Mouse (Mus musculus): ENCODE measurements around the gene Olfr904.
"Not testable (repeated sequence)": the region's sequence is repeated elsewhere in the genome, so short reads cannot be mapped to it uniquely, and the experiment has no call there.

Gene Olfr904

DNA sequence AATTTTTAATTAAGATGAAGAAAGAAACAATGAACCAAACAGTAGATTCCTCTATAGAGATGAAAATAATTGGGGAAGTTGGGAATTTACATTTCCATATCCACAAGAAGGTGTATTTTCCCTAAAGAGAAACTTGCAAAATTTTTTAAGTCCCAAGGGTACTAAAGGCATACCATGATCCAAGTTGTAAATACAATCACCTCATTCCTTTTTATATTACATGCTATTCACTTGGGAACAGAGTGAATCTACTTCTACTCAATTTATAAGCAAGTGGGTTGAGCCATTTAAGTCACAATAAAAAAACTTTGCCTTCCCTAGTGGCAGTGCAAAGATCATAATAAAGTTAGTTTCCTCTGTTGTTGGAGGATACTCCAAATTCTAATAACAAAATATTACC is at the start of gene Olfr904:
Gene Olfr904, plus strand, starts transcription at position 301 of the 400 bp plus-strand sequence.
- no peak for DNase-seq

DNA sequence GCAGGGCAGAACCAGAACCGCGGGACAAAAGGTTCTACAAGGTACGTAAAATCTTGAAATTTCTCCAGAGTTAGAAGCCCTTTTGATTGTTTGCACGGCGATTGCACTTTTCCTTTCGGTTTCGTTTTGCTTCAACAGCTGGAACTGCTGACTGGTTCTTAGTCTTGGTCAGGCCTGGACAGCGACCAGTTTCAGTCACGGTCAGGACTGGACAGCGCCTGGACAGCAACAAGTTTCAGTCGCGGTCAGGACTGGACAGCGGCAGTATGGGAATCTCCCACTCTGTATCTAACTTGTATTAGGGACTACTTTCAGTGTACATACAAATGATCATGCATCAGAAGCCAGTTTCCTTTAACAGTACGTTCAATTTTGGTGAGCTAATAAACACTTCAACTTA is 49.4 kb upstream of the Olfr904 start:
- DNase-seq = not testable (repeated sequence)

DNA sequence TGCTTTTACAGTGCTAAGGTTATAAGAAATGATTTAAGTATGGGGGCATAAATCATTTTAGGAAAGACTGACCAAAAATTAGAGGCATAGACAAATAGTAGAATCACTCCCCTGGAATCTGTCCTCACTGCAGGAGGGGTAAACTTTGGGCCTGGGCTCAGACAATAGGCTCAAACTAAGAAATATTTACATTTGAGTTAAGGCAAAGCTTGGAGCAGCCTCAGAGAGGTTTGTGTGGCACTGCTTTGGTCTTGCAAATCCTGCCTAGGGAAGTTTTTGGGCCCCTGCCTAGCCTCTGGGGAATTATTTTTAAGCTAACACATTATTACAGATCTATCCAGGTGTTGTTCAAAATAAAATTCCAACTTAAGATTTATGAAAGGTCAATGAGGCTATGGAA is 39.1 kb upstream of the Olfr904 start:
- no peak for DNase-seq

DNA sequence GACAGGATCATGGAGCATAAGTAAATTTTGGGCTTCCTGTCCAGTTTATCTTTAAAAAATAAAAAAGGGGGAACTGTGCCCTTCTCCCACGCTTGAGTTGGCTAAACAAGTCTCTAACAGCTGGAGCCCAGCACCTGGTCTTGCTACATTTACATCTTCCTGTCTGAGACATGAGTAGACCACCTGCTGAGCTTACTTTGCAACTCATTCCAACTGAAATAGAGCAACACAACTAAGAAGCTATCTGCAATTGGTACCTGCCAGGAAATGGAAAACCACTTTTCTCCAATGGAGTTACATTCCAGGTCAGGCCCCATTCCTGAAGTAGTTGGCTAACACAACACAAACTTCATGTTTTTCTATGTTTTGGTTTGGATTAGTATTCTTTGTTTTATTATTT is 35.9 kb upstream of the Olfr904 start:
- DNase-seq = no peak

DNA sequence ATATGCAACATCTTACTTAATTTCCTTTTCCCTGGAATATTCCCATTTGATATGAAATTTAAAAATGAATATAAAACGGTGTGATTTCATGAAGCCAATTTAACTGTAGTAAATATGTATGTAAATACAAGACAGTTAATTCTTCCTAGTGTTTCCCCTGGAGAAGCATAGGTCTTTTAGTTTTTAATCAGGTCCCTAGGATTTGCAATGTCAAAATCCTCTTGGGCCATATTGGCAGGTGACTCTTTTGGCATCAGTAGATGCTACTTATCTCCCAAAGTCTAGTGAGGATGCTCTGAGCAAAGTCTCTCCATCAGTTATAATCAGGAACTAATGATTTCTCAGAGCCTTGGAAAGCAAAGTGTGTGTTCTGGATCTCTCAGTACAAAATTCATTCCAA is 33.8 kb upstream of the Olfr904 start, which contains the start of gene Olfr901:
Gene Olfr901, plus strand, starts transcription at position 301 of the 400 bp plus-strand sequence.
- DNase-seq = no peak

DNA sequence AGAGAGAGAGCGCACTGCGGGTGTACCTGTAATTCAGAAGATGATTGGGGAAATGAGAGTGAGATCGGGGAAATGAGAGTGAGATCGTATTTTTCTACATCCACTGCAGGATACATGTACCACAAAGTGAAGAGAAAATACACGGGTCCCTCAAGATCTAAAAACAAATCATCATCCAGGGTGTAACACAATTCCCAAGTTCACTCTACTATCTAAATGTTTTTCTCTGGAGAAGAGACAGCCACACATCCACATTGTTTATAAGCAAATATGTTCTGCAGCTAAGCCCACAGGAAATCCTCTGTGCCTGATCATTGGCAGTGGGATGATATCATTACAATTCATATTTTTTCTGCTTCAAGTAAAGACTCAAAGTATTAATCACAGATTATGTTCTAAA is 15.6 kb upstream of the Olfr904 start, which contains the start of gene Olfr902:
Gene Olfr902, plus strand, starts transcription at position 301 of the 400 bp plus-strand sequence.
- DNase-seq = no peak

DNA sequence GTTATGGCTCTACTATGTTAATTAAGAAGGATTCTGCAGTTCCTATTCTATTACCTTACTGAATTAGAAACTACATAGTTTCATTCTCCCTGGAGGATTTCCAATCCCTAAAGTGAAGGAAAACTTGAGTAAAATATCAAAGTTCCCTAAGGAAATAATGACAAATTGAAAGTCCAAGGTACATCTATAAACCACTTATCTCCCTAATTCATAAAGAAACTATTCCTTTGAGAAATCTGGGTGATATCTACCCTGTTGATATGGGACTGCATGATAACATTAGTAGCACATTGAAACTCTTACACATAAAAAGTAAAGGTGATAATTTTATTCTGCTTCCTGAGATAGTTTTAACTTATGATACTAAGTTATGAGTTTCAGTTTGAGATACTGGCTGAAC is 7.9 kb downstream of the Olfr904 start, which contains the start of gene Olfr905:
Gene Olfr905, plus strand, starts transcription at position 301 of the 400 bp plus-strand sequence.
- no peak for DNase-seq

DNA sequence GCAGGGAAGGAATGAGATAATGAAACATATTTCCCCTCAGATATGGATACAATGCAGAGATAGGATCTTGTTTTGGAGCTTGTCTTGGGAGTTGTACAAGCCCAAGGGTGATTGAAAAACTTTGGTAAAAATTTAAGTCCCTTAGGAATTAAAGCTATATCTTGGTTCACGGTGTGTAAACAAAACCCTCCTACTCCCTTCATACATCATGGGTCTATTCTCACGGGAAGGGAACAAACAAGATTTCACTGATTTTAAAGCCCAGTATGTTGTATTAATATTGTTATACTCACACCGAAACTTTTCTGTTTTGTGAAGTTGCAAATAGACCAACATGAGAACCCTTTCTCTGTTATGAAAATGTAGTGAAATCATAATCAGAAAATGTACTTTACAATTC is 23.8 kb downstream of the Olfr904 start, which contains the start of gene Olfr906:
Gene Olfr906, plus strand, starts transcription at position 301 of the 400 bp plus-strand sequence.
- DNase-seq = no peak

DNA sequence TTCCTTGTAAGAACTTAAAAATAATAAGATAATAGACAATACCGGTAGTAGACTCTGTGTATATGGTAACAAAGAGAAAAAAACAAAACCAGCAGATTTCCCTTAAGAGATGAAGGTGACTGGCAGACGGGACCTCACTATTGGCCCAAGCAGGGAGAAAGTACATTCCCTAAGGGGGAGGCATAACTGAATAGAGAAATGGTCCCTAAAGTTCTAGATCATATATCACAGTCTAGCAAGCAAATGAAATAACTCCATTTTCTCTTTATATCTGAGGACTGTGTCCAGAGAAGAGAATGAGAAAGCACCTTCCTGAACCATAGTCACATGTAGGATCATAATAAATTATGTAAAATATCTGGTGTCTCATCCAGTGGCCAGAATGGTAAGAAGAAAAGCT is 32.6 kb downstream of the Olfr904 start, which contains the start of gene Olfr907:
Gene Olfr907, plus strand, starts transcription at position 301 of the 400 bp plus-strand sequence.
- DNase-seq = no peak

DNA sequence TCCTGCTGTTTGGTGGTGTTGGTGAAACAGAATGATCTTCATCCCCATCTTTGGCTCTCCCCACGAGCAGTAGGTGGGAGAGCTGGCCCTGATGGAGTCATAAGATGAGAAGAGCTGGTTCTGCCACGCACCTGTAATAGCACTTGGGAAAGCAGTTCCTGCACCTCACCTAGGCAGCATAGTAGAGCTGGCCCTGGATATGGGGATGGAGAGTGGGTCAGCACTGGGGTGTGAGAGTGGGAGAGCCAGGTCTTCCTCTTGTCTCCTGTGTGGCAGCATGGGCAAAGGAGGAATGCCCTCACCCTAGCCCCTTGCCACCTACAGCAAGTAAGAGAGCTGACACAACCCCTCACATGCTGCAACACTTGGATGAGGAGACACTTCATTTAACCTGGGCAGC is 49.4 kb downstream of the Olfr904 start:
- DNase-seq = no peak

Data from lung, postnatal 4 days (tissue).